Mouse (Mus musculus): ENCODE results near the gene Stpg3. TPM values are rescaled to one million over a fixed set of nuclear protein-coding genes. Genes with fewer than 3 reads are reported as not detected.
A peak's percentile ranks its signal among the peaks of the same experiment; 100 is the strongest.

Gene Stpg3
- polyA plus RNA-seq, 1 experiment from 2014 or later: not detected

GRCm38 (mm10) chr2:25244144-25244543, 29.7 kb upstream of the Stpg3 start:
- no peak for DNase-seq (ENCODE audit: low spot score)
- no peaks in the 10 kb centered on the region for H3K9me3 ChIP-seq
- no peak overlapping the region for H3K4me3 ChIP-seq
- H3K27ac ChIP-seq: no peak overlapping the region
- H3K27me3 ChIP-seq (ENCODE audit: insufficient read depth, poor library complexity, severe bottlenecking): peaks cover 41% of the 10 kb centered on the region
- peaks cover 53% of the 10 kb centered on the region for H3K36me3 ChIP-seq
- 91% methylated on average over 4 of the region's 4 CpGs for WGBS
- H3K4me1 ChIP-seq (replicated peaks): peaks cover 41% of the 10 kb centered on the region

- no peak overlapping the region for H3K27ac ChIP-seq
- peaks cover 45% of the 10 kb centered on the region for H3K36me3 ChIP-seq
- peak overlapping the region; percentile 73; the same call in 1 of the 2 replicates for H3K4me3 ChIP-seq
- peaks cover 46% of the 10 kb centered on the region for H3K27me3 ChIP-seq (ENCODE audit: insufficient read depth, poor library complexity, severe bottlenecking)
- no peaks in the 10 kb centered on the region for H3K9me3 ChIP-seq
- no peak for DNase-seq (ENCODE audit: low spot score)
- peaks cover 41% of the 10 kb centered on the region for H3K4me1 ChIP-seq (replicated peaks)
- 85% methylated on average over 8 of the region's 8 CpGs for WGBS
Measured at GRCm38 (mm10) chr2:25243342-25243741, 28.9 kb upstream of the Stpg3 start.

GRCm38 (mm10) chr2:25242101-25242506, 27.7 kb upstream of the Stpg3 start, which contains the start of the genes Rnf208 and Cysrt1:
Gene Rnf208, plus strand, starts transcription at chr2:25242255.
Gene Cysrt1, minus strand, starts transcription at chr2:25242452.
- Histone ChIP-seq H3K4me3 (peak within 1 kb of the TSS; percentile 73), H3K9me3 (no peaks in the 10 kb centered on the region), H3K27me3 (ENCODE audit: insufficient read depth, poor library complexity, severe bottlenecking) (peaks cover 46% of the 10 kb centered on the region), H3K27ac (peak within 1 kb of the TSS; percentile 87), H3K36me3 (peaks cover 33% of the 10 kb centered on the region), H3K4me1 (replicated peaks) (peaks cover 41% of the 10 kb centered on the region)
- no peak for DNase-seq (ENCODE audit: low spot score)
- under 1% methylated on average over 59 of the region's 59 CpGs for WGBS

- H3K9me3 ChIP-seq: no peaks in the 10 kb centered on the region
- peaks cover 43% of the 10 kb centered on the region for H3K4me1 ChIP-seq (replicated peaks)
- peaks cover 26% of the 10 kb centered on the region for H3K36me3 ChIP-seq
- peak overlapping the region; percentile 87 for H3K27ac ChIP-seq
- peak overlapping the region; percentile 73 for H3K4me3 ChIP-seq
- no peak for DNase-seq (ENCODE audit: low spot score)
- peaks cover 46% of the 10 kb centered on the region for H3K27me3 ChIP-seq (ENCODE audit: insufficient read depth, poor library complexity, severe bottlenecking)
- 19% methylated on average over 6 of the region's 6 CpGs for WGBS
Measured at GRCm38 (mm10) chr2:25241438-25241775, 27.0 kb upstream of the Stpg3 start.

GRCm38 (mm10) chr2:25240723-25241437, 26.4 kb upstream of the Stpg3 start:
- Histone ChIP-seq H3K36me3 (peaks cover 20% of the 10 kb centered on the region), H3K9me3 (no peaks in the 10 kb centered on the region), H3K27me3 (ENCODE audit: insufficient read depth, poor library complexity, severe bottlenecking) (peaks cover 46% of the 10 kb centered on the region), H3K4me3 (peak overlapping the region; percentile 73), H3K27ac (peak overlapping the region; percentile 87), H3K4me1 (replicated peaks) (peaks cover 42% of the 10 kb centered on the region)
- WGBS: 2% methylated on average over 29 of the region's 29 CpGs
- DNase-seq (ENCODE audit: low spot score): peak; percentile 75

- Histone ChIP-seq H3K27ac (peak overlapping the region; percentile 87), H3K4me3 (peak overlapping the region; percentile 73), H3K9me3 (no peaks in the 10 kb centered on the region), H3K4me1 (replicated peaks) (peaks cover 40% of the 10 kb centered on the region), H3K27me3 (ENCODE audit: insufficient read depth, poor library complexity, severe bottlenecking) (peaks cover 46% of the 10 kb centered on the region), H3K36me3 (peaks cover 15% of the 10 kb centered on the region)
- WGBS: 49% methylated on average over 8 of the region's 8 CpGs
- DNase-seq (ENCODE audit: low spot score): no peak
Measured at GRCm38 (mm10) chr2:25240310-25240709, 25.9 kb upstream of the Stpg3 start.

GRCm38 (mm10) chr2:25239766-25240165, 25.3 kb upstream of the Stpg3 start:
- peaks cover 46% of the 10 kb centered on the region for H3K27me3 ChIP-seq (ENCODE audit: insufficient read depth, poor library complexity, severe bottlenecking)
- H3K36me3 ChIP-seq: peaks cover 9% of the 10 kb centered on the region
- H3K4me1 ChIP-seq (replicated peaks): peaks cover 40% of the 10 kb centered on the region
- H3K4me3 ChIP-seq: no peak overlapping the region
- WGBS: 76% methylated on average over 3 of the region's 3 CpGs
- H3K9me3 ChIP-seq: no peaks in the 10 kb centered on the region
- no peak overlapping the region for H3K27ac ChIP-seq
- DNase-seq (ENCODE audit: low spot score): no peak

- DNase-seq (ENCODE audit: low spot score): no peak
- H3K4me1 ChIP-seq (replicated peaks): peaks cover 35% of the 10 kb centered on the region
- no peak overlapping the region for H3K27ac ChIP-seq
- no peak overlapping the region for H3K4me3 ChIP-seq
- H3K36me3 ChIP-seq: no peaks in the 10 kb centered on the region
- no peaks in the 10 kb centered on the region for H3K9me3 ChIP-seq
- peaks cover 33% of the 10 kb centered on the region for H3K27me3 ChIP-seq (ENCODE audit: insufficient read depth, poor library complexity, severe bottlenecking)
Measured at GRCm38 (mm10) chr2:25238106-25238505, 23.7 kb upstream of the Stpg3 start.

GRCm38 (mm10) chr2:25237522-25237921, 23.1 kb upstream of the Stpg3 start:
- peaks cover 27% of the 10 kb centered on the region for H3K27me3 ChIP-seq (ENCODE audit: insufficient read depth, poor library complexity, severe bottlenecking)
- WGBS: 74% methylated on average over 4 of the region's 4 CpGs
- H3K4me1 ChIP-seq (replicated peaks): peaks cover 33% of the 10 kb centered on the region
- H3K4me3 ChIP-seq: no peak overlapping the region
- no peaks in the 10 kb centered on the region for H3K36me3 ChIP-seq
- no peaks in the 10 kb centered on the region for H3K9me3 ChIP-seq
- DNase-seq (ENCODE audit: low spot score): no peak
- no peak overlapping the region for H3K27ac ChIP-seq

- no peak within 1 kb of the TSS for H3K4me3 ChIP-seq
- no peak for DNase-seq (ENCODE audit: low spot score)
- peaks cover 31% of the 10 kb centered on the region for H3K4me1 ChIP-seq (replicated peaks)
- WGBS: 35% methylated on average over 8 of the region's 8 CpGs
- no peaks in the 10 kb centered on the region for H3K36me3 ChIP-seq
- no peaks in the 10 kb centered on the region for H3K9me3 ChIP-seq
- H3K27me3 ChIP-seq (ENCODE audit: insufficient read depth, poor library complexity, severe bottlenecking): peaks cover 26% of the 10 kb centered on the region
- no peak within 1 kb of the TSS for H3K27ac ChIP-seq
Measured at GRCm38 (mm10) chr2:25236614-25237013, 22.2 kb upstream of the Stpg3 start, which contains the start of gene Rnf224. Gene Rnf224, minus strand, starts transcription at chr2:25236787.

- Histone ChIP-seq H3K9me3 (no peaks in the 10 kb centered on the region), H3K27me3 (ENCODE audit: insufficient read depth, poor library complexity, severe bottlenecking) (peaks cover 29% of the 10 kb centered on the region; the same call in 1 of the 2 replicates), H3K27ac (no peak overlapping the region), H3K36me3 (no peaks in the 10 kb centered on the region), H3K4me1 (replicated peaks) (peaks cover 16% of the 10 kb centered on the region; the same call in 1 of the 2 replicates), H3K4me3 (no peak overlapping the region)
- no peak for DNase-seq (ENCODE audit: low spot score)
- 77% methylated on average over 5 of the region's 5 CpGs for WGBS
Measured at GRCm38 (mm10) chr2:25234551-25235220, 20.2 kb upstream of the Stpg3 start.

- Histone ChIP-seq H3K4me1 (replicated peaks) (peaks cover 18% of the 10 kb centered on the region), H3K27me3 (ENCODE audit: insufficient read depth, poor library complexity, severe bottlenecking) (peaks cover 22% of the 10 kb centered on the region; the same call in 1 of the 2 replicates), H3K9me3 (no peaks in the 10 kb centered on the region), H3K27ac (no peak within 1 kb of the TSS), H3K36me3 (no peaks in the 10 kb centered on the region), H3K4me3 (no peak within 1 kb of the TSS)
- no peak for DNase-seq (ENCODE audit: low spot score)
- WGBS: 88% methylated on average over 3 of the region's 3 CpGs
Measured at GRCm38 (mm10) chr2:25234050-25234449, 19.6 kb upstream of the Stpg3 start, which contains the start of gene Slc34a3. Gene Slc34a3, minus strand, starts transcription at chr2:25234364.

- Histone ChIP-seq H3K4me3 (no peak overlapping the region), H3K36me3 (no peaks in the 10 kb centered on the region), H3K4me1 (replicated peaks) (peaks cover 25% of the 10 kb centered on the region), H3K9me3 (no peaks in the 10 kb centered on the region), H3K27ac (no peak overlapping the region), H3K27me3 (ENCODE audit: insufficient read depth, poor library complexity, severe bottlenecking) (peaks cover 19% of the 10 kb centered on the region; the same call in 1 of the 2 replicates)
- no peak for DNase-seq (ENCODE audit: low spot score)
- 82% methylated on average over 4 of the region's 4 CpGs for WGBS
Measured at GRCm38 (mm10) chr2:25233421-25233820, 19.0 kb upstream of the Stpg3 start.
